Mouse (Mus musculus): Measurements from ENCODE around the gene Pbld2. TPM values are rescaled to one million over a fixed set of nuclear protein-coding genes. Genes with fewer than 3 reads are reported as not detected.

The Pbld2 gene
- total RNA-seq, 2 experiments from 2014 or later: not detected

DNA sequence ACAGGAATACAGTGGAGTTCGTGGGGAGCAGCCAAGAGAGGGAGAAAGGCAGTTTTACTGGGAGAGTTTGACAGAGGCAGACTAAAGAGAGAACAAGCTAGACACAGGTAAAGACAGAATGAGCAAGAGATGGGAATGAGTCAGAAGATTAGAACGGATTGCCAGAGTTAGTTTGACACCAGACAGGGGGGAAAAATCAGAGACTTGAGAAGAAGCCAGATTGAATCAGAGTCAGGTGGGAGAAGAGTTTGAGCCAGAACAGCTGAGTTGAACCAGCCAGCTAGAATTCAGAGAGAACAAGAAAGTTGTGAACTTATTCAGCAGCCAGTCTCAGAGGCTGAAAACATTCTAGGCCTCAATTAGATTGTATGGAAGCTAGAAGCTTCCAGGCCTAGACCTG is 35.7 kb downstream of the Pbld2 start, which contains the start of gene Pbld1:
Pbld1 (plus strand) TSS at position 301 of the 400 bp plus-strand sequence.
- no peak for ATAC-seq (replicated peaks; ENCODE audit: poor library complexity, severe bottlenecking)

DNA sequence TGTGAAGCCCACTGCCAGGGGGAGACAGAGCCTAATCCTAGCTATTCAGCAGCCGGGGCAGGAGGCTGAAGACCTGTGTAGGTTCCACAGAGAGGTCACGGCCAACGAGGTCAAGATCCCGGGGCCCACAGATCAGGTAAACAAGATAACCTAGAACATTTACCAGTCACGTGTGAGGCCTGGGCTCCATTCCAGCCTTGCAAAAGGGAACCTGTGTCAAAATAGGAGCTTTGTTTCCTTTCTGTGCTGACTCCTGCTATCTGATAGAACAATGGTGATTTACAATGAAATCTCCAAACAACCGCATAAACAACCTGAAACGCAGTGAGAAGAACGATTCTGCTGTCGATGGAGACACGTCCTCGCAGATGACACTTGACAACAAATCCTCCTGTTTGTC is 36.3 kb downstream of the Pbld2 start:
- ATAC-seq (replicated peaks; ENCODE audit: poor library complexity, severe bottlenecking): no peak

DNA sequence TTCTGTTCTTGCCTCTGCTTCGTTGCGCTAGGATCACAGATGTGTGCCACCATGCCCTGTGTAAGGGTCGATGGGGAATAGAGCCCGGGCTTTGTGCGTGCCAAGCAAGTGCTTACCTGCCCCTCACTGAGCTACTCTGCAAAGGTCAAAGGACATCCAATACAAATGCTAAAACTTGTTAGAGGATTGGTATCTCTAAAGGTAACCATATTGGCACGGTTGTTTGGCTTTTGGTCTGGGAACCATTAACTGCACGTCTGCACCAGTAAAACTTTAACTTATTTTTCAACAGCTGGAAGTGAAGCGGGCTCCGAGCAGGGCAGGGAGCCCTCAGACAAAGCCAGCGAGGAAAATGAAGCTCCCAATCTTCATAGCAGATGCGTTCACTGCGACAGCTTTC is 37.2 kb downstream of the Pbld2 start:
- no peak for ATAC-seq (replicated peaks; ENCODE audit: poor library complexity, severe bottlenecking)

DNA sequence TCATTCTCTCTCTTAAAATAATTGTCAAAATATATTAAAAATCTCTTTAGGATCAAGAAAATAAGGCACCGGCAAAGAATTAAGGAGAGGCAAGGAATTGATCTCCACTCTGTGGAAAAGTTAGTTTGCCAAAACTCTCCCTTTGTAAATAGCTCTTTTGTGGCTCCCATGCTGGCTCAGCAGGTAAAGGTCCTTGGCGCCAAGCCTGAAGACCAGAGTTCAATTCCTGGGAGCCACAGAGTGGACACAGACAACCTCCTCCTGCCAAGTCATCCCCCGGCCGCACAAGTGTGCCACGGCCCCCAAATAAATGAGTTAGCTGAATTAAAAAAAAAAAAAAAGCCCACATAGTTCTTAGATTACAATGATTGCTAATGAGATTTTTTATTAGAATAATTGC is 38.6 kb downstream of the Pbld2 start:
- no peak for ATAC-seq (replicated peaks; ENCODE audit: poor library complexity, severe bottlenecking)

DNA sequence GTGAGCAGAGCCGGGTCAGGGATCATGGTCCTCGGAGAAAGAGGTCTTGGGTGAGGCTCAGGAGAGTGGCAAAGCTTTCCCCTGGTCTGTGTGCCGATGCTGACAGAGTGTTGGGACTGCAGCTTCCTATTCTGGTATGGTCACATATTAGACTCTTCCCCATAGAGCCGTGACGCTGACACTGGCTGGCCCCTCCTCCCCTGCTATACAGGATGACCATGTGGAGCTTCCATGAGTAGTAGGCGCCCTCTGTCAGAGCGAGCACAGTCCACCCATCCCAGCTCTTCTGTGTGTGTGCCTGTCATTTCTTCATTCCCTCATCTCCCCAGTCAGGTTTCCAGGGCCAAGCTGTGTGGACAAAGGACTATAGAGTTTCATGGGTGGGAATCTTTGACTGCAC is 39.2 kb downstream of the Pbld2 start:
- ATAC-seq (replicated peaks; ENCODE audit: poor library complexity, severe bottlenecking): no peak

DNA sequence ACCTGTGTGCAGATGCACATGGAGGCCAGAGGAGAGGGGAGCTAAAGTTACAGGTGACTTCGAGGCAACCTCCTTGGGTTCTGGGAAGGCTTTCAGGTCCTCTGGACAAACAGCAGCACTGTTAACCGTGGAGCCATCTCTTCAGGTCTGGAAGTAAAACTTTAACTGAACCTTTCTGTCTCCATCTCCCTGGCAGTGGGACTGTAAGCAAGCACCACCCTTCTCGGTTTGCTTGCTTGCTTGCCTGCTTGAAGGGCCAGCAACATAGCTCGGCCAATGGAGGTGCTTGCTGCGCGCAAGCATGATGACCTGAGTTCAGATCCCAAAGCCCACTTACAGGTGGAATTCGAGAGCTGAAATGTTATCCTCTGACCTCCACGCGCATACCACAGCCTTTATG is 40.4 kb downstream of the Pbld2 start:
- ATAC-seq (replicated peaks; ENCODE audit: poor library complexity, severe bottlenecking): no peak

DNA sequence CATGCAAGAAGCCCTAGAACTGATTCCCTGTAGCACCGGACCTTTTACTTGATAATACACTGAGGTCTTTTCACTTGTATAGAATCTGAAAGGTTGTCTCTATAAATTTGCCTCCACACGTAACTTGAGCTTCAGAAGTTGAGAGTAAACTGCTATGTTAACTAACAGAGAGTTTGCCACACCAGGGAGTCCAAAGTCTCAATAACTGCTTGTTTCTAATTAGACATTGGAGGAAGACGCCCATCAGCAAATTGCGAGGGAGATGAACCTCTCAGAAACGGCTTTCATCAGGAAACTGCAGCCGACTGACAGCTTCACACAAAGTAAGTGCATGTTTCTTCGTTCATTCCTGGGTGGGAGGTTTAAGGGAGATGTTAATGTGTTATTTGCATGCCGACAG is 41.4 kb downstream of the Pbld2 start:
- no peak for ATAC-seq (replicated peaks; ENCODE audit: poor library complexity, severe bottlenecking)

DNA sequence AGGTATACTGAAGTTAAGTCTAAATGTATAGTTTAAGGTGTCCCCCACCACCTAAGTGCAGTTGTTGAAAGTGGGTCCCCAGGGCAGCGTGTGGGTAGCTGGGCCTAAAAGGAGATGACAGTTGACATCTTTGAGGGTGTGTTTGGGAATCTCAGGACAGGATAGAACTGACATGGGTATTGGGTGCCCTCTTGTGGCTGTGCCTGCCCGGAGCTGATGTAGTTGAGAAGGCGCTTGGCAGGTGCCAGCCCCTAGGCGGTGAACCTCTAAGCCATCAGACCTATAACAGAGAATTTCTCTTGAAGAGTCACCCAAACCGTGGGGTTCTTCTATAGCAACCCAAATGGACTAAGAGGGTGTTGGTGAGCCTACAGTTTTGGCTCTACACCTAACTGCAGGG is 41.9 kb downstream of the Pbld2 start:
- peak; percentile 90 for ATAC-seq (replicated peaks; ENCODE audit: poor library complexity, severe bottlenecking)

DNA sequence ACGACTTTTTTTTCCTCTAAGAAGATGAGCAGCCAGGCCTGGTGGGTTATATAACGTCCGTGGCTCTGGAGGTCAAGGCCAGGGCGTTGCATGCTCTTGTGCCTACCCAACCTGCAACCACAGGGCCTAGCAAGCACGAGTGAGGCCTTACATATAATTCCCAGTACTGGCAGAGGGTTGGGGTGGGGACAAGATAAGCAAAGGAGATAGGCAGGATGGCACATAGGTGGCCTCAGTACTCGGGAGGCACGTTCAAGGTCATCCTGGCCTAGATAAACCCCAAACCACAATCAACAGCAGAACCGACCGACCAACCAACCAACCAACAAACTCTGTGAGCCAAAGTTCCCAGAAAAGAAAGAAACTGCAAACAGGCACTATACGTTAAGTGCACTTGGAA is 62.2 kb downstream of the Pbld2 start:
- no peak for ATAC-seq (replicated peaks; ENCODE audit: poor library complexity, severe bottlenecking)

DNA sequence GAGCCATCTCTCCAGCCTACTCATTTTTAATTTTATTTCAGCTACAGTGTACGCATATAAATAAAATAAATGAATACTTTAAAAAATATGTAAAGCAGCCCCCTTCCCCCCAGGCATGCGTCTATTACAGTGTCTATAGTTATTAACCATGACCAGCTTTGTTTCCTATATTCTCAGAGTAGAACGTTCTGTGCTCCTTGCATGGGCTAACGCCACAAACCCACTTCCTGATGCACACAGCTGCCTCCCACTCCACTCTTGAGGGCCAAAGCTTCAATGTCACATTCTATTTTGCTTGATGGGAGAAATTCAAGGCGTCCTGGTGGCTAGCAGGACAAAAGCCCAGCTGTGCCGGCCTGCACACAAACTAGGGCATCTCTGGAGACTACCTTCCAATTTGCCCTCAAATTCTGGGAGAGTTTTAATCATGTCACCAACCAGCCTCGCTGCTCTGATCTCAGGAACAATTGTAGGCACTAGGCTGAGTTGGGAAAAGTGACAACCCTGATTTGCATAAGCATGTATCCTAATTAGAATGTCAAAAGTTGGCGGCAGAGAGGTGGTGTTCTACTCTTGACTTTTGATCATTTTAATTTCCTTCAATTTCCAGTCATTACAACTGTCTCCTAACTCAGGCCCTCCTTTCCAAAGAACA is 65.1 kb downstream of the Pbld2 start:
- ATAC-seq (replicated peaks; ENCODE audit: poor library complexity, severe bottlenecking): no peak; the same call in 1 of the 2 replicates

DNA sequence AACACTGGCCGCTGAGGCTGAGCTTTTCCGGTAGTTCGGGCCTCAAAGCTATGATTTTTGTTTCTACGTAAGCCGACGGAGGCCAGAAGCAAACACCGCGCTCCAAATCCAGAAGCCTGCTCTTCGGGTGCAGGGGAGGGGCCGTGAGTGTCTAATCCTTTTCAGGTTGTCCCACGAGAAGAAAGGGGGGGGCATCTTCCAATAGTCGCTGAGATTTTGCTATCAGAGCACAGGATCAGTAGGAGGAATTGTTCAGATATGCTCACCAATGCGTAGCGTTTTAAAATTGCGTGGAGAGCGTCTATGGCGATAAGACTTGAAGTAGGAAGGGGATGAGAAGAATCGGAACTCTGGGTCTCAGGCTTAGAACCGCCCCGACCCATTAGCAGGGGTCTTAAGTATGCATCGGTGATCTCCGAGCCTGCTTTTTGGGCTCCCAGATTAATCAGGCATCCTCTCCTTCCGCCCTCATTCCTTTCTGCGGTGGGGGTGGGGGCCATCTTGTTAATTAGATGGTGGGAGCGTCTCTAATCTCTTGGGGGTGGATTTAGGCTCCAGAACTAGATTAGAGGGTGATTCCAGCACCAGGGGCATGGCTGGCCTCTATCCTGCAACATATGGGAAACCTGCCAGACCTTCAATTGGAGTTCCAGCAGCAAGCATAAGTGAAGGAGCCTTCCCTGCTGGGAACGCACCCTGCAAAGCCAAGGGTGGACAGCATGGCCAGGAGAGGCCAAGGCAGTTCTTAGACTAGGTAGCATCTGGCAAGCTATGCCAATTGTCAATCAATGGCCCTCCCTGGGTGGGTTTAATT is 65.8 kb downstream of the Pbld2 start:
- ATAC-seq (replicated peaks; ENCODE audit: poor library complexity, severe bottlenecking): no peak; the same call in 1 of the 2 replicates

DNA sequence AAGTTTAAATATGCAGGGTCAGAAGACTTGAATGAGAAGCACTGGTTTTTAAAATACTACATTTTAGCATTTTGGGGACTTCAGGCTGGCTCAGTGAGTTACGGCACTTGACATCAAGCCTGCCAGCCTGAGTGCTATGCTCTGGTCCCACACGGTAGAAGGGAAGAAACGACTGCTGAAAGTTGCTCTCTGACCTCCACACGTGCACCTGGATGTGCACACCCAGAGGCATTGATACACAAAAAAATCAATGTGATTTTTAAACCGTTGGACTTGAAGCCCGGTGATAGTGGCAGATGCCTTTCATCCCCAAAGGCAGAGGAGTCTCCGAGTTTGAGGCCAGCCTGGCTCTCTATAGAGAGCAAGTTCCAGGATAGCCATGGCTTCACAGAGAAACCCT is 67.8 kb downstream of the Pbld2 start:
- ATAC-seq (replicated peaks; ENCODE audit: poor library complexity, severe bottlenecking): no peak

DNA sequence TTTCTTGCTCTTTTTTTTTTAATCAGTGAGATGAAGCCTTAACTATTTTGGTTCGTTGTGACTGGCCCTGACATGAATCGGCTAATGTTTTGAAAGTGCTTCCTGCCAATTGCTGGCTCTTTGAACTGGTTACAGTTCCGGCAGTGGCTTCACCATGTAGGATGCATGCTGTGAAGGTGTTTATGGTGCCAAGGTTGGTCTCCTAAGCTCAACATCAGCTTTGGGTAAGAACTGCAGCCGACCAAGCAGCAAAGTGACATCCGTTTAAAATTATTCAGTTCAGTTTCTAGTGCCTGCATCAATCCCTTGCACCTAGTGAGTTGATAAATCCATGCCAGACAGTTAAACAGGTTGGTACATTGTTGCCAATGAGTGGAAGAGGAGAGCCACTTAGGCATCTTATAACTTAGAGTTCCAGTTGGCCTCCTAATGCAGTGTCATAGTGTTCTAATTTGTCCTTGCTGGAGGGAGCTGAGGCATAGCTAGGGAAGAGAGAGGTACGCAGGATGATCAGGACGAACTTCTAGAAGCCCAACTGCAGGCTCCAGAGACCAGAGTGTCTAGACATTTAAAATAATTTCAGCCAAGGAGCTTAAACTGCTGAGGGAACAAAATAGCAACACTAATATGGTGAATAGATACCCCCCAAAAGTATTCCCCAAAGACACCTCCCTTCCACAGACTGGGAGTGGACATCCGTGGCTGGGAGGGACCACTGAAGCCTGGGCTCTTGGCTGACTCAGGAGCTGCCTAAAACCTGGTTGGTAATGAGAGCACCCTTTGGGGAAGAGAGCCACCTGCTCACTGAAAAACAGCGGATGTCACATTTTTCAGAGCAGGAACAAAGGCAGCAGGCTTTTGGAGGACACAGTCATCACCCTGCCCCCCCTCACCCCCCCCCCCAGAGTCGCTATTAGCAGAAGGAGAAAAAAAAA is 68.8 kb downstream of the Pbld2 start:
- no peak for ATAC-seq (replicated peaks; ENCODE audit: poor library complexity, severe bottlenecking)

DNA sequence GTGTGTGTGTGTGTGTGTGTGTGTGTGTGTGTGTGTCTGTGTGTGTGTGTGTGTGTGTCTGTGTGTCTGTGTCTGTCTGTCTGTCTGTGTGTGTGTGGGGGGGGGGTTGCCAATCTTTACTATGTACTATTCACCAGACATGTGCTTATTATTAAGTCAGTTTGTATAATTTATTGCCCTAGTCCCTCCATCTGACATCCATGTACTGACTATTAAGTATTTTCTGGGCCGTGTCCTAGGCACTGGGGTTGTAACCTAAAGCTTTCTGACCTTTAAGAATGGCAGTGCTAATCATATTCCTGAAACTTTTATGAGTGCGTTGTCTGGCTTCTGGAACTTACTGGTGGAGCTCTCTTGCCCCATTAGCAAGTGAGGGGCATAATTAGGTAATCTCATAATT is 72.6 kb downstream of the Pbld2 start:
- no peak for ATAC-seq (replicated peaks; ENCODE audit: poor library complexity, severe bottlenecking)

DNA sequence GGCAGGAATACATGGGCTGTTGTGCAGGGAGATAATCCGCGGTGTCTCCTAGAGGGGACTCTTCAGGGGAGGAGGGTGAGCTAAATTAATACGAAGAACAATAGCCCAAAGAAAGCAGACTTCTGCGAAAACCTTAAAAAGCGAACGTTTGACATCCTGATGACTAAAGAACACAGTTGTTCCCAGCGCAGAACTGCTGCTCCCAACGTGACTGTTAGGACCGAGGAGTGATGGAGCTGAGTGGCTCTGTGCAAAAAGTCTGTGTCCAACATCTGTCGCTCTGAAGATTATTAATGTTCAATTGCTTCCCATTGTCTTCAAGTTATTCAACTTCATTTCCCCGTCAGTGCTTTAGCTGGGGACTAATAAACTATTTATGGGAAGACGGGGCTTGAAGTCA is 74.1 kb downstream of the Pbld2 start:
- no peak for ATAC-seq (replicated peaks; ENCODE audit: poor library complexity, severe bottlenecking)

DNA sequence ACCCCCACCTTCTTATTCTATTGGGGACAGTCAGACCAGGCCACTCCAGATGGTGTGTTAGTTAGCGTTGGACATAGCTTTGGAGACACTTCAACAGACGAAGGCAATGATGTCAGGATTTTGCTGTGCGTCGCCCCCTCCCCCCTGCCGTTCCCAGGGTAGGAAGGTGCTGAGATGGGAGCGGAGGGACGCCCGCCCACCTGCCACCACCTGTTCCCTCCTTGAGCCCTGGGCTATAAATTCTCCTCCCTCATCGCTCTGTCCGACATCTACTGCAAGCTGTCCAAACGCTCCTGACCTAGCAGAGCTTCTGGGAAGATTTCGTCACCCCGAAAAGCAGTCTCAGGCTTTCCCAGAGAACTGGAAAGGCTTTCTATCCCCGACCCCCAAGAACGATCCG is 75.4 kb downstream of the Pbld2 start, which contains the start of gene Atoh7:
Atoh7 (plus strand) TSS at position 131 of the 400 bp plus-strand sequence.
- ATAC-seq (replicated peaks; ENCODE audit: poor library complexity, severe bottlenecking): no peak

DNA sequence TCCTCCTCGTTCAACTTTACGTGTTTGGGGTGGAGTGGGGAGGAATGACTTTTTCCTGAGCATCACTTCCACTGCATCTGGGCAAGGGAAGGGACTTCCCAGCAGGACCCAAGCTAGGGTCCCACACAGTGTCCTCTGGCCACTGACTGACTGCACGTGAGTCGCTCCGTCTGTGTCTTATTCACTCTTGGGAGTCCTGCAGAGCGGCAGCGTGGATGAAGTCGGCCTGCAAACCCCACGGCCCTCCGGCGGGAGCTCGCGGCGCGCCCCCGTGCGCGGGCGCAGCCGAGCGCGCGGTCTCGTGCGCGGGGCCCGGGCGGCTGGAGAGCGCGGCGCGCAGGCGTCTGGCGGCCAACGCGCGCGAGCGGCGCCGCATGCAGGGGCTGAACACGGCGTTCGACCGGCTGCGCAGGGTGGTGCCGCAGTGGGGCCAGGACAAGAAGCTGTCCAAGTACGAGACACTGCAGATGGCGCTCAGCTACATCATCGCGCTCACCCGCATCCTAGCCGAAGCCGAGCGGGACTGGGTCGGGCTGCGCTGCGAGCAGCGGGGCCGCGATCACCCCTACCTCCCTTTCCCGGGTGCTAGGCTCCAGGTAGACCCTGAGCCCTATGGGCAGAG is 75.9 kb downstream of the Pbld2 start:
- peak; percentile 79 for ATAC-seq (replicated peaks; ENCODE audit: poor library complexity, severe bottlenecking)

DNA sequence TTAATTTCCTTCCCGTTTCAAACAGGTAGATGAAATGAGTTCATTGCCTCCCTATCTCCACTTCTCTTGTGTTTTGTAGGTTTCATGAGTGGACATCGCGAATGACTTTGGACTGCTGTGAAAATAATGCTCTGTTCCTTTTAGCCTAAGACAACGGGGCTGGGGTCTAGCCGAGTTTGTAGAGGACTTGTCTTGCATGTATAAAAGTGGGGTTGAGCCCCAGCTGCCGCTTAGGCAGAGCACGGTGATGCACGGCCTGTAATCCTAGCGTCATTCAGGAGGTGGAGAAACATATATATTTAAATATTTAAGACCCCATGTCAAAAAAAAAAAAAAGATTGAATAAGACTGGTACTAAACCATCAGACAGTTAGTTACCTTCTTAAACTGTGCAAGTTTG is 76.5 kb downstream of the Pbld2 start:
- ATAC-seq (replicated peaks; ENCODE audit: poor library complexity, severe bottlenecking): no peak
